Mouse (Mus musculus): Measurements from ENCODE around the gene Fmo5.

The Fmo5 gene

GRCm38 (mm10) chr3:97680631-97681320, 52.2 kb downstream of the Fmo5 start:
- peak; percentile 87 for DNase-seq (ENCODE audit: low read depth, low spot score)

GRCm38 (mm10) chr3:97681321-97682158, 52.9 kb downstream of the Fmo5 start:
- peak; percentile 91 for DNase-seq (ENCODE audit: low read depth, low spot score)

DNA sequence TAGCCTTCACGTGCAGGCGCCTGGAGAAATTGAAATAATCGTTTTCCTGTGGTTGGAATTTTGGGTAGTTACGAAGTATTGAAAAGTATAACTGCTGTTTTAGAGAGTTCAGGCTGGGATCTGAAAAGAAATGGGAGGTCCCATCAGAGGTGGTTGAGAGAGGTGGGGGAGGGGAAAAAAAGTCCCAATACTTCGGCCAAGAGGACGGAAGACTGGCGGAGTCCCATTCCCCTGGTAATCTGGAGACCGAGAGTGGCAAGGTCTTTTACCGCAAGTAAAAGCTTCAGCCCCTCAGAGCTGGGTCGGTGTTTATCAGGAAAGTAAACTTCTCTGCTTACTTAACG, 53.5 kb downstream of the Fmo5 start:
- no peak for DNase-seq (ENCODE audit: low read depth, low spot score)

DNA sequence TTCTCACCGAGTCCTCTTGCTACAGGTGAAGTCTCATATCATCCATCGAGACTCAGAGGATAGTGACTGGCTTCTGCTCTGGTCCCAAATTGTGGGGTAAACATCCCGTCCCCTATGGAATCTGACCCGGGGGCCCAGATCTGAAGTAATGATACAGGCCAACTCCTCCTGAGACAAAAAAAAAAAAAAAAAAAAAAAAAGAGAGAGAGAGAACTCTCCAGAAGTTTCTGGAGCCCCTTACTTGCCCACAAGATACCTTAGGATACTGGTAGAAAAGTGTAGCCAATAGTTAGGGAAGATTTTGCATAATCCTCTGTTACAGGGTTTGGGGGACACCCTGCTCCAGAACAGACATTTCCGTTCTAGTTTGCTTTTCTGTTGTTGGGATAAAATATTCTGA, 54.0 kb downstream of the Fmo5 start:
- no peak for DNase-seq (ENCODE audit: low read depth, low spot score)

DNA sequence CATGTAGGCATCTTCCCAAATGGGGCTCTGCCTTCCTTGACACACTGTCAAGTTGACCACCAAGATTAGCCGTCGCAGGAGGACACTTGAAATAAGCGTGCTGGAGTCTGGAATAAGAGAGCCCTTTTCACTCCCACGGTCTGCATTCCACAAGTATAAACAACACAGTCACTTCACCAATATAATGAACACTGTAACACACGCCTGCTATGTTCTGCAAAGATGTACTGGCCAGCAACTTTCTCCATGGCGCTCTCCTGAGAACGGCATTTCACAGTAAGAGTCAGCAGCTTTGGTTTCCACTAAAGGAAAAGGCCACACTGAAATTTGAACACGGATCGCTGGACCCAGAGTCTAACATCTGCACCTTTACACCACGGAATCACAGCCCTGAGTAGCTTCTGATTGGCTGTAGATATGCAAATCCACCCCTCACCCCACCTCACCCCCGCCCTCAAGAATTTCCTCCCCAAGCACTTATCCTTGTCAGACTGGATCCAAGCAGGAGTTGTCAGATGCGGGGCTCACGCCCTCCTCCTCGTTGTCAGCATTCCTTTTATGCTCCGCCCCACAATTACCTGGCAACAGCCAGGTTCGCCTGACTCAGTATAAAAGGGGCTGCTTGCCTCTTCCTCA, 55.1 kb downstream of the Fmo5 start:
- DNase-seq (ENCODE audit: low read depth, low spot score), result peak; percentile 92

DNA sequence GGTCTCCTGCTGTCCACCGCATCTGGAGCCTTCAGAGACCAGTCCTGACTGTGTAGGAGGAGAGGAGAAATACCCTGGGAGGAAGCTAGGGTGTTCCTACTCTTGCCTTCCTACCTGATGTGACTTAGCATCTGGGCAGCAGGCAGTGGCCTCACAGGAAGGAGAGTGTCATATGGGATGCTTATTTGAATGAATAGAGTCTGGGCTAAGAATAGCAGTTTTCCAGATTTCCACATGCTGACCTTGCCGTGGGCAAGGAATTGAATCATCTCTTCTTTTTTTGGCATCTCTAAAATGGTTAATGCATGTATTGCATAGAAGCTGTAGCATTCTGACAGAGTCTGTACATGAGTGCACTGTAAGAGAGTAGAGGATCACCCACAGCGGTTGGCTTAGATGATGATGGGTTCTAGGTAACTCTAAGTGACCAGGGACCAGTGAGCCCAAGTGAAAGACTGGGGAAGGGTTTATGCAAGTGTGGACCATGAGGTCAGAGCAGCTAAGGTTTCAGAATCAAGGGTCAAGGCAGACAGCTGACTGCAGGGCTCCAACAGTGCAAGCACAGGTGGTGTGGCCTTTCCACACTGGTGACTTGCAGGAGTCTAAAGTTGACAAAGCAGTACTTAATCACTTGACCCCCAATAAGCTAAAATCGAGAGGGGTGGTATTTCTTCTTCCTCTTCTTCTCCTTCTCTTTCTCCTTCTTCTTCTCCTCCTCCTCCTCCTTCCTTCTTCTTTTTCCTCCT, 57.9 kb downstream of the Fmo5 start:
- DNase-seq (ENCODE audit: low read depth, low spot score), result no peak

- DNase-seq (ENCODE audit: low read depth, low spot score), result no peak
These were observed 60.7 kb downstream of the Fmo5 start for GRCm38 (mm10) chr3:97689289-97689688.

- peak; percentile 18 for DNase-seq (ENCODE audit: low read depth, low spot score)
These were observed 62.0 kb downstream of the Fmo5 start for GRCm38 (mm10) chr3:97690590-97690989.

- no peak for DNase-seq (ENCODE audit: low read depth, low spot score)
These were observed 62.9 kb downstream of the Fmo5 start for GRCm38 (mm10) chr3:97691443-97692017.

DNA sequence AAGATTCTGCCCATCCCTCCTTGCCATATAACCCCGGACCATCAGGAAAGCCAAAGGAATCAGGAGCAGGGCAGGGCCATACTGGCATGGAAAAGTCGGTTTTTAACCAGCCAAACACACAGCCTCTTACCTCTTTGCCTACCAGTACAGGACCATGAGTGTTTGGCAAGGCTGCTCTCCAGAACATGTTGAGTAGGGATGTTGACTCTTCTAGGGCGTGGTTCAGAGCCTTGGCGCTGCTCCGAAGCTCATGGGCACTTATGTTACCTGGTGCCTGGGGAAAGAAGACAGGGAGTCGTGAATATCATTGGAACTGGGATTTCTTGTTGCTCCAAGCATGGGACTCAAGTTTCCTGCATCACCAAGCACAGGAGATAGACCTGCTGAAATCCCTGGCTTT, 65.2 kb downstream of the Fmo5 start:
- no peak for DNase-seq (ENCODE audit: low read depth, low spot score)

- no peak for DNase-seq (ENCODE audit: low read depth, low spot score)
These were observed 68.3 kb downstream of the Fmo5 start for GRCm38 (mm10) chr3:97696866-97697265.

DNA sequence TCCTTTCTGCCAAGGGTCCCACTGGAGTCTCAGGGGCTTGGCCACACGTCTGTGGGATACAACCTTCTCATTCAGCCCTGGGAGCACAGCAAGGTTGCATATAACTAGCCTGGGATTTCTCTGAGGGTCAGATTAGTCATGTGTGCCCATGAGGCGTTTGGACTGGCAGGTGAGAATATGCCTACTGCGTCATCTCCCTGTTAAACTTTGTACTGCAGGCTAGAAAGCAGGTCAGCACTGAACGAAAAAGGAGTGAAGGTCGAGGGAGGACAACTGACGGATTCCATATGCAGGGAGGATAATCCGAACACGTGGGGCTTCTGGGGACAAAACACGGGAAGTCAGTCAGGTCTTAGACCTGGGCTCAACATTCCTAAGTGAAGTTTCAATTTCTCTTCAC, 68.7 kb downstream of the Fmo5 start:
- DNase-seq (ENCODE audit: low read depth, low spot score), result no peak

- no peak for DNase-seq (ENCODE audit: low read depth, low spot score)
These were observed 70.5 kb downstream of the Fmo5 start for GRCm38 (mm10) chr3:97699061-97699460.

- DNase-seq (ENCODE audit: low read depth, low spot score), result no peak
These were observed 72.6 kb downstream of the Fmo5 start for GRCm38 (mm10) chr3:97701198-97701597.

- no peak for DNase-seq (ENCODE audit: low read depth, low spot score)
These were observed 74.0 kb downstream of the Fmo5 start for GRCm38 (mm10) chr3:97702448-97703080.

Measured in ZHBTc4 (cell line).